Mouse (Mus musculus): ENCODE data around the gene Nol9. TPM values are rescaled to one million over a fixed set of nuclear protein-coding genes. Genes with fewer than 3 reads are reported as not detected.

Nol9 gene
- polyA plus RNA-seq, 1 experiment from 2014 or later, result 23.3 TPM

DNA sequence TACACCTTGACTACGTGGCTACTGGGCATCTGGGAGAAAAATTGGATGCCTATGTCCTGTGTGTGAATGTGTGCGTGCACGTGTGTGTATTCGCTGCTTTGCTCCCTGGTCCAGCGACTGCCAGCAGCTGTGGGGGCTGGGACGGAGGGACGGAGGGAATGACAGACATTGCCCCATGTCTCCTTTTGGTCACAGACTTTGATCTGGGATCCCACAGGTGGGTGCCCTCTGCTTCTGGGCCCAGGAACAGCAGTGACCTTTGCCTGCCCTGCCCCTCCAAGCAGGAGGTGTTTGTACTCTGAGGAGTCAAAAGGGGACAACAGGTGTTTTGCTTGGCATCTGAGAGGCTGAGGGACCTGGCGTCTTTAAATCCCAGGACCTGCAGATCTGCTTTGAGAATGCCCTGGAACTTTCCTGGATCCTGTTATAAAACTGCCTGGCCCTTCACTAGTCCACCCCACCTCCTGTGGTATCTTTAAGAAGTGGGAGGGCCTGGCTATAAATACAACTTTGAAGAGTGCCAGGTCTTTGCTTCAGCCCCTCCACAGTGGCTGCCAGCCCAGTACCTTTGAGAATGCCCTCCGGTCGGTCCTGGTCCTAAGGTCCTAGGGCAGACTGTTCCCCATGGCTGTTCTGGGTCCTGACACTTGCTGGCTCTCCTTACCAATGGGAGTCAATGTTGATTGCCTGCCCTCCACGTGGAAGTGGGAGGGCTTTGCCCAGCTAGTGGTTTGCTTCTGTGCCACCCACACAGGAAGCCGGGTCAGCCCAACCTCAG, 25.9 kb upstream of the Nol9 start:
- Histone ChIP-seq H3K27me3 (peaks cover 29% of the 10 kb centered on the region), H3K9me3 (no peaks in the 10 kb centered on the region), H3K4me1 (replicated peaks) (peaks cover 35% of the 10 kb centered on the region), H3K27ac (no peak overlapping the region), H3K4me2 (no peak overlapping the region), H3K4me3 (no peak overlapping the region), H3K36me3 (peaks cover 33% of the 10 kb centered on the region), H3K9ac (peak overlapping the region; percentile 43; the same call in 1 of the 2 replicates)
- 87% methylated on average over 12 of the region's 12 CpGs for whole genome bisulfite sequencing
- ATAC-seq (ENCODE audit: low FRiP score), result no peak

DNA sequence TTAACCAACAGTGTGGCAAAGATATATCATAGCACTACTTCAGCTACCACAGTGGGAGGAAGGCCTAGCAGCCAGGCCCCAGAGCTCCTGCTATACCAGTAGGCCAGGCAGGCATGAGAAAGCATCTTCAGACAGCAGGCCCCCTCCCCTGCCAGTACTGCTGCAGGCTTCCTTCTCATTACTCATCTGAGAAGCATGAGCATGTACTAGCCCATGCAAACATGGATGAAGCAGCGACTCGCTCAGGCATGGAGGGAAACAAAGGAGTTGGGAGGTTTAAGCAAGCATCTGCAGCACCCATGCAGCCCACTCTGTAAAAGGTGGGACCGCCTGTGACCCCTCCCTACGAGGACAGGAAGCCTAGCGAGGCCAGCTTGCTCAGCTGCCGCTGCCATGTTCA, 20.0 kb upstream of the Nol9 start:
- H3K4me1 ChIP-seq (replicated peaks), result peaks cover 7% of the 10 kb centered on the region
- no peak overlapping the region for H3K4me3 ChIP-seq
- H3K9me3 ChIP-seq, result no peaks in the 10 kb centered on the region
- no peak overlapping the region for H3K27ac ChIP-seq
- no peak overlapping the region for H3K4me2 ChIP-seq
- H3K9ac ChIP-seq, result 0 out of 2 replicates have a peak overlapping the region, but pooled peaks have one; percentile 8
- H3K36me3 ChIP-seq, result peaks cover 82% of the 10 kb centered on the region
- ATAC-seq (ENCODE audit: low FRiP score), result no peak
- no peaks in the 10 kb centered on the region for H3K27me3 ChIP-seq
- 88% methylated on average over 6 of the region's 6 CpGs for WGBS

DNA sequence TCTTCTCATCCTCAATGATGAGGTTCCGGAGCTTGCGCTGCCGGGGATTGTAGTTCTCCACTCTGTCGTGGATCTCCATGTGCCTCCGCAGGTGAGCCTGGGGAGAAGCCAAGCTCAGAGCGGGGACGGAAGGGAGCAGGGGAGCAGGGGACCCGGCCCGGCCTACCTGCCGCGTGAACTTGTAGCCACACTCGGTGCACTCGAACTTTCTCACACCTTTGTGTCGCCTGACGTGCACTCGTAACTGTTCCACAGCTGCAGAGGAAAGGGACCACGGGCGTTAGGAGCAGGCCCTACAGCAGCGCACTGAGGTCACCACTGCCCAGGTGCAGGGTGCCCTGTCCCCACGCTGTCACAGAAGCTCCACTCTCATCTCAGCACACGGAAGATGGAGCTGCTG, 19.1 kb upstream of the Nol9 start:
- Histone ChIP-seq H3K36me3 (peaks cover 82% of the 10 kb centered on the region), H3K9ac (no peak overlapping the region), H3K27me3 (no peaks in the 10 kb centered on the region), H3K4me2 (no peak overlapping the region), H3K27ac (no peak overlapping the region), H3K4me3 (no peak overlapping the region), H3K9me3 (no peaks in the 10 kb centered on the region), H3K4me1 (replicated peaks) (peaks cover 17% of the 10 kb centered on the region)
- ATAC-seq (ENCODE audit: low FRiP score), result no peak
- WGBS, result 95% methylated on average over 21 of the region's 21 CpGs

DNA sequence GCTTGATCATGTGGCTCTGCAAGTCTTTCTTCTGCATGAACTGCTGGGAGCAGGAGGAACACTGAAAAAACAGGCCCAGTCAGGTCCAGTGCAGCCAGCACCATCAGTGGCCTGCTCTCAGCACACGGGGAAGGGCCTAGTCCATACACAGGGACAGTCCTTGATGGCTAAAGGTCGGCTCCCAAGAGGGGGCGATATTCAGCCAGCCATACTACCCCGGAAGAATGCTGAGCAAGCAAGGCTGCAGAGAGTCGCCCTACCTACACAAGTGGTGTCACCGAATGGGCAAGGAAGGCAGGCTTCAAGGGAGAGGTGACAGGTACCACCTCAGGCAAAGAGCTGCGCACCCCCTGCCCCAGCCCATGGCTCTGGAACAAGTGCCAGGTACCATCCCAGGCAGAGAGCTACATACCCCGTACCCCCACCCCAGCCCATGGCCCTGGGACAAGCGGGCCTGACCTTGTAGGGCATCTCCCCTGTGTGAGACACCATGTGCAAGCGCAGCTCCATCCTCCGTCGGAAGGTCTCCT, 17.5 kb upstream of the Nol9 start:
- Histone ChIP-seq H3K9ac (no peak overlapping the region), H3K4me3 (no peak overlapping the region), H3K9me3 (no peaks in the 10 kb centered on the region), H3K4me1 (replicated peaks) (peaks cover 33% of the 10 kb centered on the region), H3K4me2 (no peak overlapping the region), H3K27me3 (no peaks in the 10 kb centered on the region), H3K36me3 (peaks cover 74% of the 10 kb centered on the region), H3K27ac (no peak overlapping the region)
- 79% methylated on average over 12 of the region's 12 CpGs for WGBS
- ATAC-seq (ENCODE audit: low FRiP score), result no peak

DNA sequence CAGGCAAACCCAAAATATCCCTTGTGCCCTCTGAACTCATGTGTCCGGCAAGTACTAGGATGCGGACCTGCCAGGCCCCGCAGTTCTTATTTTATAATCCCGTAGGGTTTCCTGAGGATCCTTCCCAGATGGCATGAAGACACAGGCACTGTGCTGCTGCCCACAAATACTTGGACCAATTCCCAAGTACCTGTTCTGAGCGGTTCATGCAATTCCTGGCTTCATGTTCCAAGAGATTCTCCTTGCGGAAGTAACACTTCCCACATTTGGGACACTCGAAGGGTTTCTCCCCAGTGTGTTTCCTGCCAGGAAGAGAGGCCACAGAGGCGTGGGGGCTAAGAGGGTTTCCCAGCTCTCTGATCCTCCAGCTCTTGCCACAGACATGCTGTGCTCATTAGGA, 16.6 kb upstream of the Nol9 start:
- no peak overlapping the region for H3K4me3 ChIP-seq
- WGBS, result 92% methylated on average over 8 of the region's 8 CpGs
- no peaks in the 10 kb centered on the region for H3K9me3 ChIP-seq
- no peaks in the 10 kb centered on the region for H3K27me3 ChIP-seq
- H3K27ac ChIP-seq, result no peak overlapping the region
- no peak overlapping the region for H3K9ac ChIP-seq
- peaks cover 38% of the 10 kb centered on the region for H3K4me1 ChIP-seq (replicated peaks)
- no peak for ATAC-seq (ENCODE audit: low FRiP score)
- no peak overlapping the region for H3K4me2 ChIP-seq
- peaks cover 74% of the 10 kb centered on the region for H3K36me3 ChIP-seq

DNA sequence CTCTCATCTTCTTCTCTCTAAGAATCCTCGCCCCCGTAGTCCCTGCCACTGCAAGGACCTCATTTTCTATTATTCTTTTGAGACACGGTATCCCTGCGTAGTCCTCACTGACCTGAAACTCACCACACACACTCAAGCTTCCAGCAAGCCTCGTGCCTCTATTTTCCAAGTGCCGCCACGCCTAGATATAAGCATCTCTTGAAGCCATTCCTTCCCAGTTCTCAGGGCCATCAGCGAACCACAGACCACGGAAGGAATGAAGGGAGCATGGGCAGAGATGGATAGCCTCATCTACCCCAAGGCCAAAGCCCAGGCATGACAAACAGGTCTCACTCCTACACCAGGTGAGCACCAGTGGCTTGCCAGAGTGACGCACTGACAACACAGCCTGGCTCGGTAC, 14.6 kb upstream of the Nol9 start:
- no peak overlapping the region for H3K4me2 ChIP-seq
- ATAC-seq (ENCODE audit: low FRiP score), result no peak
- no peak overlapping the region for H3K27ac ChIP-seq
- H3K4me3 ChIP-seq, result no peak overlapping the region
- peaks cover 50% of the 10 kb centered on the region for H3K4me1 ChIP-seq (replicated peaks)
- H3K27me3 ChIP-seq, result no peaks in the 10 kb centered on the region
- peak overlapping the region; percentile 83; the same call in 1 of the 2 replicates for H3K9ac ChIP-seq
- WGBS, result 92% methylated on average over 11 of the region's 11 CpGs
- peaks cover 54% of the 10 kb centered on the region for H3K36me3 ChIP-seq
- H3K9me3 ChIP-seq, result no peaks in the 10 kb centered on the region

DNA sequence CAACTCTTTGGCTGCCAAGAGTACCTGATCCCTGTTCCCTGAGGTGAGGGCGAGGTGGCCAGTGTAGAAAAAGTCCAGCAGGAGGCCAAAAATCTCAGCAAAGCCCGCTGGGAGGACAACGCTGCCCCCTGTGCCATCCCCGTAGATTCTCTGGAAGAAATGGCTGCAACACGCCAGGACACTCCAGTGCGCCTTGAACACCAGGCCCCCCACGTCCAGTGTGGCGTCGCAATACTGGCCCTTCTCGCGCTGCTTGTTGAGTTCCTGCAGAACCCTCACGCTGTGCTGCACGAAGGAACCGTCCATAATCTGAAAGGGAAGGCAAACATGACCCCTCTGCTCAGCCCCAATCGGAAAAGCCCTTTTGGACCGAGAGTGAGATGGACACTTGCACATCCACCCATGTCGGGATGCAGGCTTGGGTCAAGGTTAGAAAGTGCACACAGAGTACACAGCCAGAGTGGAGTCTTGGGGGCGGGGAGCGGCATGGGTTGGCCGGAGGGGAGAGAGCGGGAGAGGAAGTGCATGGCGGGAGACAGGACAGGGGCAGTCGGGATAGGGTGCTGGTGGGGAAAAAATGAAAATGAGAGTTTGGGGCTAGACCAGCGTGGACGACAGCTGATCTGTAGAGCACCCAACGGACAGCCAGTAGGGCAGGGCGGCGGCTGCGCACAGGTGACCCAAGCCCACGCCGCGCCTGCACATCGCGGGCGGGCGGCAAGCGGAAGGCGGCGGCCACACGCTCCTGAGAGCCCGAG, 12.2 kb upstream of the Nol9 start:
- Histone ChIP-seq H3K27me3 (peaks cover 7% of the 10 kb centered on the region), H3K4me2 (peak overlapping the region; percentile 97), H3K27ac (peak overlapping the region; percentile 71), H3K4me3 (peak overlapping the region; percentile 73), H3K4me1 (replicated peaks) (peaks cover 62% of the 10 kb centered on the region), H3K36me3 (peaks cover 30% of the 10 kb centered on the region), H3K9me3 (no peaks in the 10 kb centered on the region), H3K9ac (peak overlapping the region; percentile 83)
- WGBS, result 3% methylated on average over 38 of the region's 41 CpGs
- peak; percentile 73 for ATAC-seq (ENCODE audit: low FRiP score)

DNA sequence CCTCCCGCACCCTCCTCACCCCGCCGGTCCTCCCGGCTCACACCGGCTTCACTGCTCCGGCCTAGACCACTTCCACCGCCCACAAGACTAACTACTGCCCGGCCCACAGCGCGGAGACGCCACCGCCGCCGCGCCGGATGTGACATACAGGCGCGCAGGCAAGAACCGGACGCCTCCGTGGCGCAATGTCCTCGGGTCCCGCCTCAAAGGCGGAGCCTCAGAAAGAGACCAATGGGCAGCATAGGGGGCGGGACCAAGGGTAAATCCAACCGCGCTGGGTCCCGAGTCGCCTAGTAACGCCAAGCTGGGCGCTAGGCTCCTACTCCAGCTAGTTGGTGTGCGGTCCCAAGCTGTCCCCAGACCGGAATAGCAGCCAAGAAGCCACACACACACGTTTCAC, 11.6 kb upstream of the Nol9 start, which contains the start of gene Zbtb48:
TSS of gene Zbtb48 (minus strand) at position 148 of the 400 bp plus-strand sequence.
- H3K36me3 ChIP-seq, result peaks cover 24% of the 10 kb centered on the region
- peak; percentile 98 for ATAC-seq (ENCODE audit: low FRiP score)
- H3K4me1 ChIP-seq (replicated peaks), result peaks cover 62% of the 10 kb centered on the region
- peak within 1 kb of the TSS; percentile 73 for H3K4me3 ChIP-seq
- WGBS, result under 1% methylated on average over 35 of the region's 35 CpGs
- peaks cover 13% of the 10 kb centered on the region for H3K27me3 ChIP-seq
- peak within 1 kb of the TSS; percentile 83 for H3K9ac ChIP-seq
- peak within 1 kb of the TSS; percentile 72 for H3K27ac ChIP-seq
- peak within 1 kb of the TSS; percentile 97 for H3K4me2 ChIP-seq
- no peaks in the 10 kb centered on the region for H3K9me3 ChIP-seq

DNA sequence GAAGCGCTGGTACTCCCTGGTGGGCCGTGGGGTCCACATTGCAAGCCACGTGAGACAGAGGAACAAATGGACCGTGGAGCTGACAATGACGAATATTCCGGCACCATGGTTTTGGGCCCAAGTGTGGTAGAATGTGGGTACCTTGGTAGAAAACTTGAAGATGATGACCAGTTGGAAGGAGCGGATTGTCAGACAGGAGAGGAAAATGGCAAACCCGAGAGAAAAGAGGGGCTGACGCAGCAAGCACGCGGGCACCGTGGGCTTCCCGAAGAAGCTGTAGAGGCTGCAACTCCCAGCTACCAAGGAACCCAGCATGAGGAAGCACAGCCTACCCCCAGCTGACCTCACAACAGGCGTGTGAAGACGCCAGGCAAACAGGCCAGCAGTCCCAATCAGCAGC, 10.7 kb upstream of the Nol9 start:
- 60% methylated on average over 15 of the region's 15 CpGs for WGBS
- no peaks in the 10 kb centered on the region for H3K9me3 ChIP-seq

DNA sequence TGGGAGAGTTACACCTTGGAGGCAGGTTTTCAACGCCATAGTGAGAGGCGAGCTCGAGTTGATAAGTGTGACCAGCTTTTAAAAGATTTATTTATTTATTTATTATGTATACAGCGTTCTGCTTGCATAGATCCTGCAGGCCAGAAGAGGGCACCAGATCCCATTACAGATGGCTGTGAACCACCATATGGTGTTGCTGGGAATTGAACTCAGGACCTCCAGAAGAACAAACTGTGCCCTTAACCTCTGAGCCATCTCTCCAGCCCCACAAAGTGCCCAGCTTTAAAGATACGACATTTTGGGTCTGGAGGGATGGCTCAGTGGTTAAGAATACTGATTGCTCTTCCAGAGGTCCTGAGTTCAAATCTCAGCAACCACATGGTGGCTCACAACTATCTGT, 10.0 kb upstream of the Nol9 start:
- no peak overlapping the region for H3K27ac ChIP-seq
- WGBS, result 45% methylated on average over 5 of the region's 5 CpGs
- H3K4me2 ChIP-seq, result peak overlapping the region; percentile 97
- ATAC-seq (ENCODE audit: low FRiP score), result no peak
- H3K4me3 ChIP-seq, result no peak overlapping the region
- H3K4me1 ChIP-seq (replicated peaks), result peaks cover 55% of the 10 kb centered on the region
- peaks cover 9% of the 10 kb centered on the region; the same call in 1 of the 2 replicates for H3K36me3 ChIP-seq
- peak overlapping the region; percentile 83; the same call in 1 of the 2 replicates for H3K9ac ChIP-seq
- H3K27me3 ChIP-seq, result peaks cover 22% of the 10 kb centered on the region
- H3K9me3 ChIP-seq, result no peaks in the 10 kb centered on the region

More for the DNA sequence above, 10.7 kb upstream of the Nol9 start:
- H3K4me2 ChIP-seq, result peak overlapping the region; percentile 97
- H3K9ac ChIP-seq, result peak overlapping the region; percentile 83
- peak overlapping the region; percentile 72; the same call in 1 of the 2 replicates for H3K27ac ChIP-seq
- H3K27me3 ChIP-seq, result peaks cover 19% of the 10 kb centered on the region
- H3K4me3 ChIP-seq, result peak overlapping the region; percentile 73
- ATAC-seq (ENCODE audit: low FRiP score), result no peak
- H3K4me1 ChIP-seq (replicated peaks), result peaks cover 60% of the 10 kb centered on the region
- H3K36me3 ChIP-seq, result peaks cover 14% of the 10 kb centered on the region

DNA sequence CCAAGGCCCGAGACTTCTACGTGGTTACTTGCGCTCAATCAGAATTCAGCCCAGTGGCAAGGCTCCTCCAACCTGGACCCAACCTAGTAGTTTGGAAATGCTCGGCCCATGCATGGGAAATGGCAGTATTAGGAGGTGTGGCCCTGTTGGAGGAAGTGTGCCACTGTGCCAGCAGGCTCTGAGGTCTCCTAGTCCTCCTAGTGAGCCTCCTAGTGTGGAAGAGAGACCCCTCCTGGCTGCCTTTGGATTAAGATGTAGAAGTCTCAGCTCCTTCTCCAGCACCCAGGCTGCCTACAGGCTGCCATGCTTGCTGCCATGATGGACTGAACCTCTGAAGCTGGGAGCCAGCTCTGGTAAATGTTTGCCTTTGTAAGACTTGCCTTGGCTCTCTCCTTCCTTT, 9.1 kb upstream of the Nol9 start:
- Histone ChIP-seq H3K9ac (peak overlapping the region; percentile 46; the same call in 1 of the 2 replicates), H3K4me1 (replicated peaks) (peaks cover 46% of the 10 kb centered on the region), H3K9me3 (no peaks in the 10 kb centered on the region), H3K36me3 (peaks cover 1% of the 10 kb centered on the region; the same call in 1 of the 2 replicates), H3K27me3 (peaks cover 22% of the 10 kb centered on the region), H3K27ac (0 out of 2 replicates have a peak overlapping the region, but pooled peaks have one; percentile 30), H3K4me2 (peak overlapping the region; percentile 24; the same call in 1 of the 2 replicates), H3K4me3 (no peak overlapping the region)
- ATAC-seq (ENCODE audit: low FRiP score), result no peak
- WGBS, result 79% methylated on average over 4 of the region's 4 CpGs

DNA sequence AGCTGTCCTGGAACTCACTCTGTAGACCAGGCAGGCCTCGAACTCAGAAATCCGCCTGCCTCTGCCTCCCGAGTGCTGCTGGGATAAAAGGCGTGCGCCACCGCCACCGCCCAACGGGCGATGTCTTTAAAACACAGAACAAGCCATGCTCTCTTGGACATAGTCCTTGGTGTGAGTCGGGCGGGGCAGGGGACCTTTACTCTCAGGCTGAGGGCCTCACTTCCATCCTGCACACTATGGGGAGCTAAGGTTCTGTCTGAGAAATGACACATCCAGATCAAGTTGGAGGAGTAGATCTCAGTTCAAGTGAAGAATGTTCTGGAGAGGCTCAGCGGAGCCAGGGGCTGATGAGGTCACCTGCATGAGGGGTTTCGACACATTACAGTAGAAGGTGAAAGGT, 6.2 kb upstream of the Nol9 start:
- WGBS, result 91% methylated on average over 13 of the region's 13 CpGs
- no peaks in the 10 kb centered on the region for H3K9me3 ChIP-seq
- peaks cover 22% of the 10 kb centered on the region for H3K27me3 ChIP-seq
- H3K36me3 ChIP-seq, result no peaks in the 10 kb centered on the region
- H3K27ac ChIP-seq, result no peak overlapping the region
- H3K4me1 ChIP-seq (replicated peaks), result peaks cover 23% of the 10 kb centered on the region
- no peak for ATAC-seq (ENCODE audit: low FRiP score)
- H3K9ac ChIP-seq, result no peak overlapping the region
- H3K4me2 ChIP-seq, result no peak overlapping the region
- no peak overlapping the region for H3K4me3 ChIP-seq

Measured in hindbrain, embryonic 13.5 days (tissue).